Mouse (Mus musculus) ES-E14 (cell line): ENCODE data around the gene Olfr984. TPM values are rescaled to one million over a fixed set of nuclear protein-coding genes. Genes with fewer than 3 reads are reported as not detected.

Source experiments
- DNase-seq: peaks from one replicate; pipeline ENCODE4 v3.0.0-alpha.2; 2013; ENCODE audit warnings: low read depth, low spot score
- H3K27ac ChIP-seq: 2 replicates; pipeline ENCODE4 v1.5.1; 2012; ENCODE audit warnings: low read depth, mild to moderate bottlenecking, low read length, moderate library complexity, mixed read lengths; ENCODE audit not compliant: poor library complexity, insufficient read depth, severe bottlenecking
- H3K36me3 ChIP-seq: 2 replicates; pipeline ENCODE4 v1.6.1; 2012; ENCODE audit warnings: mild to moderate bottlenecking, low read length, moderate library complexity, mixed read lengths; ENCODE audit not compliant: control insufficient read depth, poor library complexity, insufficient read depth, severe bottlenecking
- H3K4me1 ChIP-seq, 2 experiments: fragments of 150-350 bp in 1 of 2; sonication (generic) in 1 of 2; 2 replicates each; pipeline ENCODE4 v1.6.1; 2012; ENCODE audit warnings: low read length in 2 of 2, mild to moderate bottlenecking in 1 of 2, mixed read lengths in 1 of 2; ENCODE audit not compliant: control insufficient read depth in 2 of 2, insufficient read depth in 2 of 2, poor library complexity in 1 of 2
- H3K4me3 ChIP-seq, 2 experiments: fragments of 150-350 bp in 1 of 2; sonication (generic) in 1 of 2; 2 replicates each; pipeline ENCODE4 v1.5.1; 2012; ENCODE audit warnings: low read length in 2 of 2, low read depth in 1 of 2, mild to moderate bottlenecking in 1 of 2, mixed read lengths in 1 of 2; ENCODE audit not compliant: insufficient read depth in 1 of 2, poor library complexity in 1 of 2, severe bottlenecking in 1 of 2
- H3K9ac ChIP-seq: 2 replicates; pipeline ENCODE4 v1.6.1; 2012; ENCODE audit warnings: low read depth, mild to moderate bottlenecking, low read length, mixed read lengths; ENCODE audit not compliant: poor library complexity, insufficient read depth, severe bottlenecking
- H3K9me3 ChIP-seq: fragments of 150-350 bp; sonication (generic); 2 replicates; pipeline ENCODE4 v1.6.1; 2012; ENCODE audit warnings: low read depth, mild to moderate bottlenecking, low read length; ENCODE audit not compliant: control insufficient read depth, insufficient read depth
- CHD2 ChIP-seq: IDR thresholded peaks from 2 replicates; pipeline ENCODE4 v1.6.1; 2014; ENCODE audit warnings: mild to moderate bottlenecking, low read depth, low read length, inconsistent platforms
- HCFC1 ChIP-seq: IDR thresholded peaks from 2 replicates; pipeline ENCODE4 v1.6.1; 2012; ENCODE audit warnings: low read length, inconsistent platforms, borderline replicate concordance; ENCODE audit not compliant: insufficient read depth
- MAFK ChIP-seq: IDR thresholded peaks from 2 replicates; pipeline ENCODE4 v1.6.1; 2014; ENCODE audit warnings: mild to moderate bottlenecking, low read depth, low read length, inconsistent platforms; ENCODE audit not compliant: insufficient read depth
- ZC3H11A ChIP-seq: IDR thresholded peaks from 2 replicates; pipeline ENCODE4 v1.6.1; 2012; ENCODE audit warnings: low read depth, mild to moderate bottlenecking, inconsistent platforms, low read length, borderline replicate concordance
- ZNF384 ChIP-seq: IDR thresholded peaks from 2 replicates; pipeline ENCODE4 v1.6.1; 2012; ENCODE audit warnings: low read depth, low read length, inconsistent platforms
- in situ Hi-C, 2 experiments: fragments of 600-800 bp; cut with MboI; formaldehyde crosslinking; loops; one replicate each; pipeline ENCODE4 v1.15.1; 2025; ENCODE audit warnings: low sequenced_read_pairs in 2 of 2, inconsistent platforms in 1 of 2; ENCODE audit not compliant: unreplicated experiment in 2 of 2
- total RNA-seq: library from RNA; depleted of rRNA; stranded (reverse); fragments of 300-350 nt; gene quantifications from 2 replicates; pipeline ENCODE4 v1.2.3, GENCODE M21; 2012; rRNA removed

The Olfr984 gene
- total RNA-seq = 0.36 and 0.48 TPM in 2 replicates

DNA sequence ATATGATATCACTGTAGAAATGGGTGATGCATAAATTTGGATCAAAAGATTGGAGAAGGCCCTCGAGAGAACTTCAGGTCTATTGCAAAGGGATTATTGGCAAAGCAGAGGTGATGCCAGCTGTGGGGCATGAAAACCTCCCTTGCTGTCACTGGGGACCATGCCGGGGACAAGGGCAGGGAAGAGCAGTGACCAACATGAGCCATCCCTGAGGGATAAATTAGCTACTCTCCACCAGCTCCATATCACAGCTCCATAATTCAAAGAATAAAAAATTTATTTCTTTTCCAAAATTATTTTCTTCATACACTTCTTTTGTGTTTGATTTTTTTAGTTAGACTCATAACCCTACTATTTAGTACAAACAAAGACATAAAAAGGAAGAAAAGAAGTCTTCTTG, at the start of gene Olfr984:
Gene Olfr984, minus strand, starts transcription at position 101 of the 400 bp plus-strand sequence.
- H3K9ac ChIP-seq = no peak within 1 kb of the TSS
- in situ Hi-C loops = no loop called here

DNA sequence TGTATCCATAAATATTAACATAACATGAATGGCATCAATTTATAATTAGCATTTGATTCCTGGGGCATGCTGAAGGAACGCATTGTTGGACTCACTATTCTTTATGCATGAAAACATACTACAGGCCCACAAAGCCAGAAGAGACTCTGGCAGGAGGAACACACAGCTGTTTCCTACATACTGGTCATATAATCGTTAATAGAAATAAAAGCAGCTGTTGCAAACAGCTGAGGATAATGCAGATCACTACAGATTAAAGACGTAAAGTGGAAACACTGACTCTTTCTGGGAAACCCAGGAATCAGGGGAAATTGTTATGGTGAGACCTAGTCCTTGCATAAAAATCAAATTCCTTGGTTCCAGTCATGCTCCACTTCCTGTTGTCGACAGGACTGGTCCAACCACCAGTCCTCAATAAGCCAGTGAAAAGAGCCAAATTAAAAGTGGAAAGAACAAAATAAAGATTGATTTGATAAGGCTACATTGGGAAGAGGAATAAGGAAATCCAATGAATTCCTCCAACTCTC, 41.2 kb upstream of the Olfr984 start:
- no peak for DNase-seq
- Histone ChIP-seq H3K4me1 (no peaks in the 10 kb centered on the region), H3K9me3 (no peaks in the 10 kb centered on the region), H3K9ac (no peak overlapping the region), H3K4me3 (no peak overlapping the region), H3K36me3 (no peaks in the 10 kb centered on the region), H3K27ac (no peak overlapping the region)
- in situ Hi-C loops = no loop called here
- TF ChIP-seq HCFC1 (no peak), ZC3H11A (no peak), MAFK (no peak), ZNF384 (no peak), CHD2 (no peak)

More for the DNA sequence above, at the start of gene Olfr984:
- Histone ChIP-seq H3K4me1 (no peaks in the 10 kb centered on the region), H3K36me3 (no peaks in the 10 kb centered on the region), H3K4me3 (no peak within 1 kb of the TSS), H3K27ac (no peak within 1 kb of the TSS), H3K9me3 (no peaks in the 10 kb centered on the region)
- DNase-seq = no peak
- TF ChIP-seq HCFC1 (no peak), CHD2 (no peak), MAFK (no peak), ZC3H11A (no peak), ZNF384 (no peak)

DNA sequence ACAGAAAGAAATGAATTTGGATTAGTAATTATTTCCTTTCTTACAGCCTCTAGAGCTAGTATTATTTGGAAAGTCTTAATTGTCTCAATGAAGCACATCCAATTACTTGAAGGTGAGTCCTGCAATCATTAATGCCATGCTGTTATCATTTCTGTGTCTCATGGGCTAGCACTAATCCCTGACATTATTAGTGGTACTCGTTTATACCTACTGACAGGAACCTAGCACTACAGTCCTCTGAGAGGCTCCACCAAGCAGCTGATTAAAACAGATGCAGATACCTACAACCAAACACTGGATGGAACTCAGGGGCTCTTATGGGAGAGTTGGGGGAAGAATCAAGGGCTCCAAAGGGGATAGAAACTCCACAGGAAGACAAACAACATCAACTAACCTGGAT, 27.5 kb upstream of the Olfr984 start:
- Histone ChIP-seq H3K27ac (no peak overlapping the region), H3K4me3 (no peak overlapping the region), H3K4me1 (no peaks in the 10 kb centered on the region), H3K36me3 (no peaks in the 10 kb centered on the region), H3K9ac (no peak overlapping the region), H3K9me3 (no peaks in the 10 kb centered on the region)
- DNase-seq = no peak
- in situ Hi-C loops = no loop called here
- TF ChIP-seq ZC3H11A (no peak), ZNF384 (no peak), MAFK (no peak), CHD2 (no peak), HCFC1 (no peak)

DNA sequence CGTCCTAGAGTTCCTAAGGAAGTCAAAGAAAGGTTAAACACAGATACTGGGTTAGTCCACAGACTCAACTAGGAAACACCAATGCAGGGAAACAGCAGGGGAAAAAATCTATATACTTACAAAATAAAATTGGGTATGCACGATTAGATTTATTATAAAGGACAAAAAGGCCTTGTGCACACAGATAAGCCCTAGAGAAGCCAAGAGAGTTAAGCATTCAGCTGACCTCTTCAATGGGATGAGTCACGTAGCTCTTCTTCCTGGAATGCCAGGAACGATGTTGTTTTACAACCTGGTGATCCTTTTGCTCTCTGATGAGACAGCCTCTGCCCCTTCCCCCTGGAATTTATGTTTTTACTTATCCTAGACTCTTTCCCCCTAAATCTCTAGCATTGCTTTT, 25.5 kb upstream of the Olfr984 start:
- H3K27ac ChIP-seq = no peak overlapping the region
- no peak overlapping the region for H3K4me3 ChIP-seq
- in situ Hi-C loops = no loop called here
- H3K9ac ChIP-seq = no peak overlapping the region
- TF ChIP-seq HCFC1 = no peak
- no peak for TF ChIP-seq ZNF384
- TF ChIP-seq ZC3H11A = no peak
- TF ChIP-seq CHD2 = no peak
- TF ChIP-seq MAFK = no peak
- peak; percentile 13 for DNase-seq
- H3K4me1 ChIP-seq = no peaks in the 10 kb centered on the region
- no peaks in the 10 kb centered on the region for H3K9me3 ChIP-seq
- H3K36me3 ChIP-seq = no peaks in the 10 kb centered on the region
